Mouse (Mus musculus): ENCODE results near the gene Szt2.

Szt2 gene

DNA sequence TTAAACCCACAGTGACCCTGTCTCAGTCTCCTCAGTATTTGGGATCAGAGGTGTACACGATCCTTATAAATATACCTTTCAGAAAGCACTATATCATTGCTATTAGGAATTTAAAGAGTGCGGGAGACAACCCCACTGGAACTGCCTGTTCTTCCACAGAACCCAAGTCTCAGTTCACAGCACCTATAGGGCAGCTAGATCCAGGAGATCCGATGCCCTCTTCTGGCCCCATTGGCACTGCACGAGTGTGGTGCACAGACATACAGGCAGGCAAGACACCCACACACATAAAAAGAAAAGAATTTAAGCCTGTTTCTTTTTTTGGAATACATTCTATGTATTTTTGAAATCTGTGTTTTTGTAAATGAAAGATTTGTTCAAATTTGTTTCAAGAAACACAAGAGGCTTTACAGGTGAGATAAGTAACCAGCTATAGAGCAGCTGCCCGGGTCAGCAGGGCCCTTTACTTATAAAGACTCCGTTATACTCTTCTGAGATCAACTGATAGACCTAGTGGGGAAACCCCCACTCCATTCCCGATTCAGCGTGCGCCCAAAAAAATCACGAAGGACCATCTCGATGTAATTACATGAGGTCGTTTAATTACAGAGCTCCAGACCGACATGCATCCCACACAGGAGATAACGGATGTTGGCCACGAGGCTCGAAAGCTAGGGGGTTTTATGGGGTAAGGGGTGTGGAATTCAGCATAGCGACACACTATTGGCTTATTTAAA is 50.7 kb downstream of the Szt2 start:
- ATAC-seq (ENCODE audit: low TSS enrichment), result no peak

DNA sequence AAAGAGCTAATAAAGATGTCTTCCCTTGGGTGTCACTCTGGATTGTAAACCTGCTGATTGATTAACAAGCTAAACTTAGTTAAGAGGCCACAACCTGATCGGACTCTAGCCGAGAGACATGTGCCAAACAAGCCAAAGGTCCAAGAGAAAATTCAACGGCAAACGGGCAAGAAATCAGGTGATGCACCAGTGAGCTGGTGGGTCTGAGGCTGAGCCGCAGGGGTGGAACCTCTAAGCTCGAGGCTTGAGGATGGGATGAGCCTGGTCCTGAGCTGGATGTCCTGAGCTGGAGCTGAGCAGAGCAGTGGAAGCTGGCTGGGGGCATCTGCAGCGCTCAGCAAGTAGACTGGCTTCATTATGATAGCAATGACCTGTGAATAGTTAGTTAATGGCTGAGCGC is 51.6 kb downstream of the Szt2 start:
- ATAC-seq (ENCODE audit: low TSS enrichment), result no peak

DNA sequence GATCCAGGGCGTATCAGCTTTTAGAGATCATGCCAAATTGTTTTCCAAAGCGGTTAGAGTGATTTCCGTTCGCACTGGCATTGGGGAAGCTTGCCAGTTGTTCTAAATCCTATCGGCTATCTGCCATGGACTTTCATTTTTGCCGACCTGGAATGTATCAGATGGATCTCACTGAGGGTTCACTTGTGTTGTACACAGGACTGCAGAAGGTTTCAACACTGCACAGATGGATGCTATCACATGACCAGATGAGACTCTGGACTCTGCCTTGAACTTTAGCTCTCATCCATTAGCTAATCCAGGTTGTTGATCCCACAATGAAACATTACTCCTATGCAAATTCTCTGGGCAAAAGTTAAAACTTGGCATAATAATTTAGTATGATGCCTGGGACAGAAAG is 52.3 kb downstream of the Szt2 start:
- ATAC-seq (ENCODE audit: low TSS enrichment), result no peak

- no peak for ATAC-seq (ENCODE audit: low TSS enrichment)
These were observed 54.8 kb downstream of the Szt2 start for GRCm38 (mm10) chr4:118354289-118354688.

GRCm38 (mm10) chr4:118353689-118354088 is 55.4 kb downstream of the Szt2 start:
- ATAC-seq (ENCODE audit: low TSS enrichment), result no peak

GRCm38 (mm10) chr4:118351828-118352227 is 57.2 kb downstream of the Szt2 start:
- peak; percentile 81 for ATAC-seq (ENCODE audit: low TSS enrichment)

- ATAC-seq (ENCODE audit: low TSS enrichment), result peak; percentile 55; the same call in 1 of the 2 replicates
These were observed 58.2 kb downstream of the Szt2 start for GRCm38 (mm10) chr4:118350864-118351263.

DNA sequence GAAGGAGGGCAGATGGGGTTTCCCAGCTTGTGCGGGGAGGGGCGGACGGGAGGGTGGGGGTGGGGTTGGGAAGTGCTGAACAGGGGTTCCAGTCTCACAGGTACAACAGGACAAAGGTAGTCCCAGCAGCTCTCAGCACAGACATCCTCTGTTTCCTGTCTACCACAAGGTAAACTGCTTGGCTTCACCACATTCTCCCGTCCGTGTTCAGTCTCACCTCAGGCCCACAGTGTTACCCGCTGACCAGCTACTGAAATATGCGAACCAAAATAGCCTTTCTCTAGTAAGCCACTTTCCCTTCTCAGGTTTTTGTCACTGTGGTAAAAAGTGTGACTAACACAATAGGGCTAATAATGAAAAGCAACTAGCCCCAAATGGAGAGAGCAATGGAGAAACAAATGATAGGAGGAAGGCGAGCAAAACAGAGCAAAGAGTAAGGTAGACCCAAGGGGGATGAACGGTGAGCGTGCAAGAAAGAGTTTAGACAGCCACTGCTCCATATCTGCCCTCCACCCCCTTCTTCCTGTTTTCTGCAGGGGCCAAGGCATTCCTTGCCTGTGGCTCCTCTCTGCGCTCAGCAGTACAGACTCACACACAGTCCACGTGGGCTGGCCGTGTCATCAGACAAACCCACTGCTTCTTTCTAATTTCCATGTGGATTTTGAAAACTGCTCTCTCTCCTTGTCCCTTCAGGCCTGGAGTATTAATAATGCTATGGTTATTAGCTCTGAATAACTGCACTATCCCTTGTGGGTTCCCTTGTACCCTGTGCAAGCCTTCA is 61.4 kb downstream of the Szt2 start:
- ATAC-seq (ENCODE audit: low TSS enrichment), result no peak

GRCm38 (mm10) chr4:118341447-118341846 is 67.6 kb downstream of the Szt2 start:
- peak; percentile 76 for ATAC-seq (ENCODE audit: low TSS enrichment)

DNA sequence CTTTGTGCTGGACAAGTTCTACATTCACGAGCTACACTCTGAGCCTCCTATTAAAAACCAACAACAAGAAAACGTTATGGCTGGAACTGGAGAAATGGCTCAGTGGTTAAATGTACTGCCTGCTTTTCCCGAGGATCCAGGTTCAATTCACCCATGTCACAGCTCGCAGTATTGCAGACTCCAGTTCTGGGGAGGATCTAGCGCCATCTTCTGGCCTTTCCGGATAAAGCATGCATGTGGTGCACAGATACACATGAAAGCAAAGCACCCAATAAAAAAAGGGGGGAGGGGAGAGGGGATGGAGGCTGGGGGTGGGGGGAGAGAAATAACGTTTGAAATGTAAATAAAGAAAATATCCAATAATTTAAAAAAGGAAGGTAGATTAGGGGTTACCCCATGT is 72.4 kb downstream of the Szt2 start:
- ATAC-seq (ENCODE audit: low TSS enrichment), result no peak

DNA sequence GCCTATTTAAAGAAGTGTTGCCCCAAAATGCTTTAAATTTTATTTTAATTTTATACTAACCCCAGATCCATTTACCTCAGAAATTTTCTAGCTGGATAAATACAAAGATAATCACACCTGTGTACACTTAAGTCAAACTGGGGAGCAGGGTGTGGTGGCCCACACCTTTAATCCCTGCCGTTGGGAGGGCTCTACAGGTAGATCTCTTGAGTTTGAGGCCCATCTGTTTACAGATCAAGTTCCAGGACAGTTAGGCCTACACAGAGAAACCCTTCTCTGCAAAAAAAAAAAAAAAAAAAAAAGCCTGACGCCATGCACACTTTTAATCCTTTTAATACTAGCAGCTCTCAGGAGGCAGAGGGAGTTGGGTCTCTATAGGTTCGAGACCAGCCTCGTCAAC is 73.1 kb downstream of the Szt2 start:
- no peak for ATAC-seq (ENCODE audit: low TSS enrichment)

DNA sequence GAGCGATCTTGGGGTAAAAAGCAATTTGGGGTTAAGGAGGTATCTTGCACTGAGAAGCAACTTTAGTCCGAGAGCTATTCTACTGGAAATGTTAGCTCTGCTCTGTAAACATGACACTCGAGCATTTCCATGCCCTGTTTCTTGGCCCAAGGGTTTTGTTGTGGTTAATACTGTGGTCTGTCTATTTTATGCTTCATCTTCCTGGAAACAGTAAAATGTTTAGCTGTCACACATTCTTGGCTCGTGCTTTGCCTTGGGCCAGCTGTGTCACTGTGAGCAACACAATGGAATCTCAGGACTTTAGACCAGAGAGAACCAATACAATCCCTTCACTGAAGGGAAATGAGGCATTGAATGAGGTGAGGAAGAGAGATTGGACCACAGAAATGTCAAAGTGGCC is 77.3 kb downstream of the Szt2 start:
- no peak for ATAC-seq (ENCODE audit: low TSS enrichment)

DNA sequence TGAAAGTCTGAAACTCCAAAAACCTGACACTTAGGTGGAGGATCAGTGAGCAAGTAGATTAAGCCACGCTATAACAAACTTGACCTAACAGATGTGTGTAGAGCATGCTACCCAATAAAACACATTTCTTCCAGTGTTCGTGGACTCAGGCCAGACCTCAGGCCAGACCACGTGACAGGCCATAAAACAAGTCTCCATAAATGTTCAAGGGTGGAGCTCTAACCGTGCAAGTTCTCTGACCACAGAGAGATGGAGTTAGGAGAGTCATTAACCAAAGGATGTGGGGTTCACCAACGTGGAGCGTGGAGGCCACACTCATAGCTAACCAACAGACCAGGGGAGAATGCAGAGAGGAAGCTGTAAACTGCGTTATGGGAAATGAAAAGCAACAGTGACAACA is 82.6 kb downstream of the Szt2 start:
- no peak for ATAC-seq (ENCODE audit: low TSS enrichment)

DNA sequence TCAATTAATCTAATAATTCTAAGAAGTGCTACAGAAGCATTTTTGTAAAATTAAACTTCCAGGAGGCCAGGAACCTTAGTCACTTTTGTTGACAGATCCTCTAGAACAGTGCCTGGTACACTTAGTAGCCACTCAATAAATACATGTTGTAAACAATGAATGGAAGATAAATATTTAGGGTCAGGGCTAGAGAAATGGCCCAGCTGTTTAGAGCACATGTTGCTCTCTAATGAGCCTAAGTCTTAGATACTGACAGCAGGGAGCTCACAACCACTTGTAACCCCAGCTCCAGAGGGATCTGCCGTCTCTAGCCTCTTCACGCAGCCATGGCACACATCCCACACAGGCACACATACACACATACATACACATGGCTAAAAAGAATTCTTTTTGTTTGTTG is 88.4 kb downstream of the Szt2 start:
- no peak for ATAC-seq (ENCODE audit: low TSS enrichment)

- ATAC-seq (ENCODE audit: low TSS enrichment), result no peak
These were observed 89.2 kb downstream of the Szt2 start for GRCm38 (mm10) chr4:118319706-118320344.

- ATAC-seq (ENCODE audit: low TSS enrichment), result no peak
These were observed 92.4 kb downstream of the Szt2 start for GRCm38 (mm10) chr4:118316662-118317061.

DNA sequence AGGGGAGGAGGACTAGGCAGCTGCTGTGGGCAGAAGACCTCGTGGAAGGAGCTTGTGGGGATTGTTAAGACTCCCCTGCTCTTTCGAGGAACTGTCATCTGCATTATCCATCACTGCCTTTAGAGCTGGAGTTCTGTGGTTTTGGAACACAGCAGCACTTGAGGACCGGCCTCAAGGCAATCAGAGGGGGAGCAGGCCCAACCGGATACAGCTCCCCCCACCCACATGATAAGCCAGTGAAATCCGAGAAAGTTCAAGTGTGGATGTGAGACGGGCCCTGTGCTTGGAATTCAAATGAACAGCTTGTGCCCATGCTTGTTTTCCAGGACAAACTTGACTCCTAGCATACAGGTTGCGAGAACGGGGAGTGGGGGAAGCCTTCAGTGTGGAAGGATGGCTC is 93.8 kb downstream of the Szt2 start:
- no peak for ATAC-seq (ENCODE audit: low TSS enrichment)

All from frontal cortex, adult (tissue).